In genomic region chr2:29402550-29403076, GRCm38 (mm10) we compare ENCODE assay signal across 9 mouse cellular contexts. TPM values are rescaled to one million over a fixed set of nuclear protein-coding genes. Genes with fewer than 3 reads are reported as not detected.
DNase-seq lines count a peak whose midpoint lies in the region; ATAC-seq lines count a peak whose summit lies in the region.
"Had no signal": no experiment of that assay in that cellular context is flagged by ENCODE, and none has a peak within 500 bp of the region (broad histone marks: within the 10 kb centered on the region; RNA-seq: fewer than 3 reads in every experiment).

No protein-coding gene starts in this region.

- intact Hi-C loops in heart, postnatal 36 days (cut with DNase I) = no loop called here

- H3K36me3 ChIP-seq in heart, embryonic 15.5 days = no peaks in the 10 kb centered on the region
- no peaks in the 10 kb centered on the region for H3K36me3 ChIP-seq in midbrain, embryonic 16.5 days (ENCODE audit: control insufficient read depth, insufficient read depth, low read length)
- H3K36me3 ChIP-seq in midbrain, embryonic 13.5 days = no peaks in the 10 kb centered on the region
- H3K36me3 ChIP-seq in embryonic facial prominence, embryonic 15.5 days = no peaks in the 10 kb centered on the region

- no peak overlapping the region for H3K4me2 ChIP-seq in heart, embryonic 15.5 days
- no peak overlapping the region for H3K4me2 ChIP-seq in midbrain, embryonic 16.5 days (ENCODE audit: low read length)
- no peak overlapping the region for H3K4me2 ChIP-seq in midbrain, embryonic 13.5 days (replicated peaks)
- no peak overlapping the region for H3K4me2 ChIP-seq in embryonic facial prominence, embryonic 15.5 days (replicated peaks)

- H3K27me3 ChIP-seq in heart, embryonic 15.5 days = no peaks in the 10 kb centered on the region
- H3K27me3 ChIP-seq in midbrain, embryonic 16.5 days (ENCODE audit: control insufficient read depth, insufficient read depth, low read depth, low read length) = no peaks in the 10 kb centered on the region
- no peaks in the 10 kb centered on the region for H3K27me3 ChIP-seq in midbrain, embryonic 13.5 days
- no peaks in the 10 kb centered on the region for H3K27me3 ChIP-seq in embryonic facial prominence, embryonic 15.5 days

- H3K9ac ChIP-seq in heart, embryonic 15.5 days = no peak overlapping the region
- H3K9ac ChIP-seq in midbrain, embryonic 16.5 days (ENCODE audit: low read depth, low read length) = no peak overlapping the region
- H3K9ac ChIP-seq in midbrain, embryonic 13.5 days (replicated peaks) = no peak overlapping the region
- H3K9ac ChIP-seq in embryonic facial prominence, embryonic 15.5 days = no peak overlapping the region

- no peak overlapping the region for H3K4me3 ChIP-seq in heart, embryonic 15.5 days
- H3K4me3 ChIP-seq in midbrain, embryonic 16.5 days (ENCODE audit: low read depth, low read length) = no peak overlapping the region
- H3K4me3 ChIP-seq in midbrain, embryonic 13.5 days (replicated peaks) = no peak overlapping the region
- H3K4me3 ChIP-seq in embryonic facial prominence, embryonic 15.5 days (replicated peaks) = no peak overlapping the region

- ATAC-seq in heart, embryonic 15.5 days (replicated peaks; ENCODE audit: insufficient number of reproducible peaks, insufficient read depth, low FRiP score, low read depth) = peak; percentile 73; the same call in 1 of the 2 replicates
- ATAC-seq in midbrain, embryonic 16.5 days = peak; percentile 30; the same call in 1 of the 2 replicates
- no peak for ATAC-seq in midbrain, embryonic 13.5 days
- peak; percentile 39; the same call in 1 of the 2 replicates for ATAC-seq in embryonic facial prominence, embryonic 15.5 days (ENCODE audit: insufficient number of reproducible peaks, low FRiP score, low TSS enrichment, low read depth)

- DNase-seq in heart, postnatal 36 days = no peak
- peak; percentile 56 to 61 for DNase-seq in lung, postnatal 4 days
- DNase-seq in ovary, postnatal 36 days (ENCODE audit: low spot score) = no peak
- no peak for DNase-seq in layer of hippocampus, adult 9-11 months
- DNase-seq: adrenal gland, postnatal 25 days had no signal

- peaks cover 11% of the 10 kb centered on the region for H3K4me1 ChIP-seq in heart, embryonic 15.5 days (replicated peaks)
- H3K4me1 ChIP-seq in midbrain, embryonic 16.5 days (ENCODE audit: control insufficient read depth, insufficient read depth, low read length) = peaks cover 13% of the 10 kb centered on the region
- peaks cover 36% of the 10 kb centered on the region for H3K4me1 ChIP-seq in midbrain, embryonic 13.5 days (replicated peaks)
- H3K4me1 ChIP-seq in embryonic facial prominence, embryonic 15.5 days = peaks cover 7% of the 10 kb centered on the region; the same call in 1 of the 2 replicates

- 66% methylated on average over 3 of the region's 3 CpGs for WGBS in heart, embryonic 15.5 days
- 69% methylated on average over 3 of the region's 3 CpGs for WGBS in midbrain, embryonic 16.5 days
- WGBS in midbrain, embryonic 13.5 days = 81% methylated on average over 3 of the region's 3 CpGs
- 65% methylated on average over 3 of the region's 3 CpGs for WGBS in embryonic facial prominence, embryonic 15.5 days

- no peaks in the 10 kb centered on the region for H3K9me3 ChIP-seq in heart, embryonic 15.5 days (replicated peaks)
- no peaks in the 10 kb centered on the region for H3K9me3 ChIP-seq in midbrain, embryonic 16.5 days (replicated peaks; ENCODE audit: control insufficient read depth, low read length, poor library complexity, severe bottlenecking)
- H3K9me3 ChIP-seq in midbrain, embryonic 13.5 days = no peaks in the 10 kb centered on the region
- H3K9me3 ChIP-seq in embryonic facial prominence, embryonic 15.5 days (replicated peaks) = no peaks in the 10 kb centered on the region

- H3K27ac ChIP-seq in heart, embryonic 15.5 days = no peak overlapping the region
- H3K27ac ChIP-seq in midbrain, embryonic 16.5 days (ENCODE audit: low read length) = no peak overlapping the region
- H3K27ac ChIP-seq in midbrain, embryonic 13.5 days = no peak overlapping the region
- H3K27ac ChIP-seq in embryonic facial prominence, embryonic 15.5 days (replicated peaks) = no peak overlapping the region

RNA-seq across cellular contexts. Expression of gene Med27, which starts 56.0 kb away (rescaled TPM):
- 26.9 and 30.1 TPM in 2 replicates for polyA plus RNA-seq in heart, embryonic 15.5 days (2015; fragmentation: Nextera tagmentation; extraction: Ambion mirVana)
- total RNA-seq in heart, postnatal 36 days (2021) = 10 to 100 TPM; 15.8 to 16.1 TPM
- 69.8 and 70.6 TPM in 2 replicates for polyA plus RNA-seq in midbrain, embryonic 16.5 days (2015; fragmentation: Nextera tagmentation; extraction: Ambion mirVana)
- polyA plus RNA-seq in midbrain, embryonic 13.5 days (2015; fragmentation: Nextera tagmentation; extraction: Ambion mirVana) = 89.3 and 90.9 TPM in 2 replicates
- 47.8 and 53.3 TPM in 2 replicates for polyA plus RNA-seq in embryonic facial prominence, embryonic 15.5 days (2015; fragmentation: Nextera tagmentation; extraction: Ambion mirVana)

Comparison
In these comparisons a context has a peak if more than half of its experiments do, and no peak if none do; other contexts are left out.
1. DNase-seq: peak in lung, postnatal 4 days (2 of 2); none in heart, postnatal 36 days (0 of 2), ovary, postnatal 36 days (single experiment) and layer of hippocampus, adult 9-11 months (single experiment).